In genomic region chr16:17891567-17891959, GRCm38 (mm10) we compare ENCODE assay signal across 8 mouse cellular contexts. TPM values are rescaled to one million over a fixed set of nuclear protein-coding genes. Genes with fewer than 3 reads are reported as not detected.
A peak's percentile ranks its signal among the peaks of the same experiment; 100 is the strongest.
DNase-seq lines count a peak whose midpoint lies in the region; ATAC-seq lines count a peak whose summit lies in the region.

Gene Gm20518 (minus strand): TSS chr16:17891671.

- ATAC-seq in hindbrain, embryonic 16.5 days = peak; percentile 97

- peak within 1 kb of the TSS; percentile 98 for H3K4me3 ChIP-seq in hindbrain, embryonic 16.5 days (ENCODE audit: low read length)
- H3K4me3 ChIP-seq in macrophage (ENCODE audit: inconsistent target) = peak within 1 kb of the TSS; percentile 55

- H3K27ac ChIP-seq in hindbrain, embryonic 16.5 days (ENCODE audit: low read depth, low read length) = peak within 1 kb of the TSS; percentile 97
- no peak within 1 kb of the TSS for H3K27ac ChIP-seq in macrophage

- peaks cover 21% of the 10 kb centered on the region for H3K4me1 ChIP-seq in hindbrain, embryonic 16.5 days (ENCODE audit: control insufficient read depth, insufficient read depth, low read depth, low read length)

- H3K9ac ChIP-seq in hindbrain, embryonic 16.5 days (ENCODE audit: low read depth, low read length) = peak within 1 kb of the TSS; percentile 99

- no peaks in the 10 kb centered on the region for H3K9me3 ChIP-seq in hindbrain, embryonic 16.5 days (ENCODE audit: control insufficient read depth, low read length)

- H3K79me2 ChIP-seq in macrophage (ENCODE audit: inconsistent target) = peaks cover 45% of the 10 kb centered on the region

- DNase-seq in R1 (ENCODE audit: low read depth, low spot score) = peak; percentile 97
- DNase-seq in cerebellum, postnatal 25 days = peak; percentile 100
- peak; percentile 97 to 98 for DNase-seq in frontal cortex, postnatal 36 days (ENCODE audit: low spot score in 2 of 2)
- peak; percentile 99 for DNase-seq in left cerebral cortex, adult 18-20 months (ENCODE audit: low spot score in 2 of 2)
- peak; percentile 99 for DNase-seq in right cerebral cortex, adult 18-20 months
- DNase-seq in urinary bladder, postnatal 10 days (ENCODE audit: low spot score) = peak; percentile 93

- no peaks in the 10 kb centered on the region for H3K27me3 ChIP-seq in hindbrain, embryonic 16.5 days (replicated peaks; ENCODE audit: control insufficient read depth, insufficient read depth, low read length)

- WGBS in hindbrain, embryonic 16.5 days = under 1% methylated on average over 38 of the region's 38 CpGs
- WGBS in macrophage (ENCODE audit: missing documents) = under 1% methylated on average over 23 of the region's 38 CpGs

- no peaks in the 10 kb centered on the region for H3K36me3 ChIP-seq in hindbrain, embryonic 16.5 days (ENCODE audit: control insufficient read depth, insufficient read depth, low read length)
- no peaks in the 10 kb centered on the region for H3K36me3 ChIP-seq in macrophage (ENCODE audit: inconsistent target)

- peak within 1 kb of the TSS; percentile 93 for H3K4me2 ChIP-seq in hindbrain, embryonic 16.5 days (ENCODE audit: low read length)

RNA-seq across cellular contexts. Expression of gene Gm20518, which starts in this region (rescaled TPM):
- polyA plus RNA-seq in hindbrain, embryonic 16.5 days (2015; fragmentation: Nextera tagmentation; extraction: Ambion mirVana) = 0.29 and 0.36 TPM in 2 replicates
- 1 to 10 TPM; 1.0 to 2.6 TPM for total RNA-seq in left cerebral cortex, adult 18-20 months (2021)
- 1 to 10 TPM in 12 of 26 experiments, under 1 TPM in 14; 0.17 to 3.9 (median 0.93) TPM for total RNA-seq in macrophage (2018; cell fraction: chromatin; rRNA removed)
- total RNA-seq in macrophage (2018; cell fraction: cytosol; rRNA removed) = under 1 TPM in 6 of 26 experiments, not detected in 20; 0.04 to 0.10 (median 0.08) TPM
- 1 to 10 TPM in 5 of 26 experiments, under 1 TPM in 17, not detected in 4; 0.18 to 2.8 (median 0.55) TPM for total RNA-seq in macrophage (2018; cell fraction: nucleus; rRNA removed)
- 0.07 TPM in 1 of 3 replicates, not detected in the others for polyA plus RNA-seq in macrophage (2018)

Comparison
In these comparisons a context has a peak if more than half of its experiments do, and no peak if none do; other contexts are left out.
1. Peak in ATAC-seq, H3K4me3 ChIP-seq, H3K27ac ChIP-seq, H3K9ac ChIP-seq and H3K4me2 ChIP-seq in hindbrain, embryonic 16.5 days; RNA of the gene not detected or under 1 TPM.